Mouse (Mus musculus): ENCODE measurements around the gene 2310046K23Rik. TPM values are rescaled to one million over a fixed set of nuclear protein-coding genes. Genes with fewer than 3 reads are reported as not detected.

Gene 2310046K23Rik
- polyA plus RNA-seq (2012; rRNA removed): not detected in 2 replicates

GRCm38 (mm10) chr3:92534411-92534810 is at the start of gene 2310046K23Rik:
Gene 2310046K23Rik, minus strand, starts transcription at chr3:92534511.
- 78% methylated on average over 3 of the region's 3 CpGs for WGBS
- Histone ChIP-seq H3K4me3 (ENCODE audit: low read depth, low read length) (no peak within 1 kb of the TSS), H3K27me3 (ENCODE audit: control insufficient read depth, insufficient read depth, low read length) (no peaks in the 10 kb centered on the region), H3K36me3 (ENCODE audit: control insufficient read depth, insufficient read depth, low read length) (no peaks in the 10 kb centered on the region), H3K4me1 (ENCODE audit: control insufficient read depth, insufficient read depth, insufficient read length, low read length) (no peaks in the 10 kb centered on the region), H3K27ac (ENCODE audit: insufficient read depth, low read depth, low read length) (no peak within 1 kb of the TSS)
- TF ChIP-seq CTCF (IDR thresholded peaks at IDR 0.05; ENCODE audit: extremely low read depth, insufficient read length, insufficient replicate concordance, low read depth, low read length) (no peak), POLR2A (IDR thresholded peaks at IDR 0.05; ENCODE audit: low read depth, low read length) (no peak)

- Histone ChIP-seq H3K27ac (ENCODE audit: insufficient read depth, low read depth, low read length) (no peak overlapping the region), H3K4me3 (ENCODE audit: low read depth, low read length) (no peak overlapping the region), H3K27me3 (ENCODE audit: control insufficient read depth, insufficient read depth, low read length) (no peaks in the 10 kb centered on the region), H3K36me3 (ENCODE audit: control insufficient read depth, insufficient read depth, low read length) (no peaks in the 10 kb centered on the region), H3K4me1 (ENCODE audit: control insufficient read depth, insufficient read depth, insufficient read length, low read length) (no peaks in the 10 kb centered on the region)
- TF ChIP-seq POLR2A (IDR thresholded peaks at IDR 0.05; ENCODE audit: low read depth, low read length): no peak
- TF ChIP-seq CTCF (IDR thresholded peaks at IDR 0.05; ENCODE audit: extremely low read depth, insufficient read length, insufficient replicate concordance, low read depth, low read length): no peak
- WGBS: 72% methylated on average over 3 of the region's 3 CpGs
These were observed 49.0 kb upstream of the 2310046K23Rik start for GRCm38 (mm10) chr3:92583164-92583826.

DNA sequence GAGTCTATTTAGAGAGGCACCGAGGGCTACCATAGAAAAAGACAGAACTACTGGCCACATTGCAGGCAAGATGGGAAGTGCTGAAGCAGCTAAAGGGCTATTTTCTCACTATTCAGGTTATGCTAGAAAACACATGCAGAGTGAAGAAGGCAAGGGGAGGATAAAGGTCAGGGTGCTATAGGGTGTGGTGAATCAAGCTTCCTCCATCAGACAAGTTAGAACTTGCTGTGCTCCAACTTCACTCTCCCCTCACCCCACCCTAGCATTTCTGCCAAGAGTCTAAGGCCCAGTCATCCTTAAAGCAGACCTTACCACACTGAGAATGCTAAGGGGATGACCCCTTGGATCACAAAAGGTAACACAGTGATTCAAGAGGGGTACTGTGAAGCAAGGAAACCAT is 45.2 kb upstream of the 2310046K23Rik start:
- no peak overlapping the region for H3K4me3 ChIP-seq (ENCODE audit: low read depth, low read length)
- no peaks in the 10 kb centered on the region for H3K4me1 ChIP-seq (ENCODE audit: control insufficient read depth, insufficient read depth, insufficient read length, low read length)
- H3K27me3 ChIP-seq (ENCODE audit: control insufficient read depth, insufficient read depth, low read length): no peaks in the 10 kb centered on the region
- WGBS: 30% methylated on average over 1 of the region's 1 CpGs
- H3K27ac ChIP-seq (ENCODE audit: insufficient read depth, low read depth, low read length): no peak overlapping the region
- TF ChIP-seq CTCF (IDR thresholded peaks at IDR 0.05; ENCODE audit: extremely low read depth, insufficient read length, insufficient replicate concordance, low read depth, low read length) (no peak), POLR2A (IDR thresholded peaks at IDR 0.05; ENCODE audit: low read depth, low read length) (no peak)
- H3K36me3 ChIP-seq (ENCODE audit: control insufficient read depth, insufficient read depth, low read length): no peaks in the 10 kb centered on the region

GRCm38 (mm10) chr3:92578652-92579413 is 44.5 kb upstream of the 2310046K23Rik start:
- Histone ChIP-seq H3K4me3 (ENCODE audit: low read depth, low read length) (no peak overlapping the region), H3K27ac (ENCODE audit: insufficient read depth, low read depth, low read length) (no peak overlapping the region), H3K36me3 (ENCODE audit: control insufficient read depth, insufficient read depth, low read length) (no peaks in the 10 kb centered on the region), H3K4me1 (ENCODE audit: control insufficient read depth, insufficient read depth, insufficient read length, low read length) (no peaks in the 10 kb centered on the region), H3K27me3 (ENCODE audit: control insufficient read depth, insufficient read depth, low read length) (no peaks in the 10 kb centered on the region)
- 30% methylated on average over 4 of the region's 4 CpGs for WGBS
- TF ChIP-seq POLR2A (IDR thresholded peaks at IDR 0.05; ENCODE audit: low read depth, low read length) (no peak), CTCF (IDR thresholded peaks at IDR 0.05; ENCODE audit: extremely low read depth, insufficient read length, insufficient replicate concordance, low read depth, low read length) (no peak)

DNA sequence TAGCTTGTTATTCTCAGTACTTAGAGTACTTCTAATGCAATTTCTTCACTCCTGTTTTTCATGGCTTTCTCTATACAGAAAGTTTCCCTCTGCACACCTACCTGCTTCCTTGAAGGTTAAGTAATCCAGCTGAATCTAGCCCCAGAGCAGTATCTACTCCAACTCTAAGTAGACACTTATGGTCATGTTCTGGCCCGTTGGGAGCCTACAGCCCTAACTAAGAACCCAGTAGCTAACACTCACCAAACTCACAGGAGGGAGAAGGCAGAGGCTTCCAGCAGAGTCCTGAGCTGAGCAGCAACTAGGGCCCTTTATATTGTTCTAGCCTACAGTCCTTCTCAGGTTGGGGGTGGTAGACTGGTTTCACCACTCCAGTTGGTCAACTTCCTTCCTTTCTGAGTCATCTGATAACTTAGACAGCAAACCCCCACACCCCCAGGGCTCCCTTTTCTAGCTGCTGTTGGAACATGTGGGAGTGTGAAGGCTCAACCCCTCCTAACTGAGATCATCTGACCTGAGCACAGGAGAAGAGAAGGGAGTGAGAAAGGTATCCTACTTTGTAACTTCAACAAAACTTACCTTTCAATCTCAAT is 39.2 kb upstream of the 2310046K23Rik start, which contains the start of gene Ivl:
Gene Ivl, minus strand, starts transcription at position 287 of the 593 bp plus-strand sequence.
- no peak within 1 kb of the TSS for H3K27ac ChIP-seq (ENCODE audit: insufficient read depth, low read depth, low read length)
- H3K27me3 ChIP-seq (ENCODE audit: control insufficient read depth, insufficient read depth, low read length): no peaks in the 10 kb centered on the region
- H3K4me3 ChIP-seq (ENCODE audit: low read depth, low read length): no peak within 1 kb of the TSS
- H3K36me3 ChIP-seq (ENCODE audit: control insufficient read depth, insufficient read depth, low read length): no peaks in the 10 kb centered on the region
- WGBS: 62% methylated on average over 1 of the region's 1 CpGs
- H3K4me1 ChIP-seq (ENCODE audit: control insufficient read depth, insufficient read depth, insufficient read length, low read length): no peaks in the 10 kb centered on the region
- TF ChIP-seq CTCF (IDR thresholded peaks at IDR 0.05; ENCODE audit: extremely low read depth, insufficient read length, insufficient replicate concordance, low read depth, low read length) (no peak), POLR2A (IDR thresholded peaks at IDR 0.05; ENCODE audit: low read depth, low read length) (no peak)

DNA sequence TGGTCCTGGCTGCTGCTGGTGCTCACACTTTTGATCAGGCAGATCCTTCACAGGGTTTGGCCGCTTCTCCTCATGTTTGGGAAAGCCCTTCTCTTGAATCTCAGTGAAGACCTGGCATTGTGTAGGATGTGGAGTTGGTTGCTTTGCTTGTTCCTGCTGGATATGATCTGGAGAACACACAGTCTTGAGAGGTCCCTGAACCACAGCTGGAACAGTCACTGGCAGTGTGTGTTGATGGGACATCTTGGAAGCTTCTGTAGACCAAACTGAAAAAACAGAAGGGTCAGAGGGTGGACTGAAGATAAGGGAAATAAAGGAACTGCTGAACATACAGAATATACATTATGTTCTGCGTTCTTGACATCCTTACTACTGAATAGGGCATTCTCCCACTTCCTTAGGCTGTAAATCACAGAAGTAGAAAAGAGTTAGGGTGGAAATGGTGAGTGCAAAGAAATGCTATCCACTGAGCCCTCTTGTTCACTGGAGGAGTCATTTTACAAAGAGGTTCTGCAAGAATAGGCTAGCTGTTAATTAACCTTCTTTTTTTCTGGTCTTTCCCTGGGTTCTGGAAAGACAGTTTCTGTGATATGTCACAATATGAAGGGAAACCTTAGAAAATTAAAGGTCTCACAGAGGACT is 38.3 kb upstream of the 2310046K23Rik start:
- no peaks in the 10 kb centered on the region for H3K27me3 ChIP-seq (ENCODE audit: control insufficient read depth, insufficient read depth, low read length)
- H3K36me3 ChIP-seq (ENCODE audit: control insufficient read depth, insufficient read depth, low read length): no peaks in the 10 kb centered on the region
- WGBS: 58% methylated on average over 2 of the region's 2 CpGs
- H3K4me1 ChIP-seq (ENCODE audit: control insufficient read depth, insufficient read depth, insufficient read length, low read length): no peaks in the 10 kb centered on the region
- no peak overlapping the region for H3K4me3 ChIP-seq (ENCODE audit: low read depth, low read length)
- no peak overlapping the region for H3K27ac ChIP-seq (ENCODE audit: insufficient read depth, low read depth, low read length)
- no peak for TF ChIP-seq CTCF (IDR thresholded peaks at IDR 0.05; ENCODE audit: extremely low read depth, insufficient read length, insufficient replicate concordance, low read depth, low read length)
- TF ChIP-seq POLR2A (IDR thresholded peaks at IDR 0.05; ENCODE audit: low read depth, low read length): no peak
